Mouse (Mus musculus) mouse trophoblast stem cell (cell line): ENCODE results near the gene Lipt1.

Experiments
- in situ Hi-C, 2 experiments: fragments of 300-500 bp; cut with MseI, MboI; formaldehyde crosslinking; loops; 2 replicates in 1 of 2; 3 replicates in 1 of 2; pipeline ENCODE4 v1.15.1; 2025

The Lipt1 gene

DNA sequence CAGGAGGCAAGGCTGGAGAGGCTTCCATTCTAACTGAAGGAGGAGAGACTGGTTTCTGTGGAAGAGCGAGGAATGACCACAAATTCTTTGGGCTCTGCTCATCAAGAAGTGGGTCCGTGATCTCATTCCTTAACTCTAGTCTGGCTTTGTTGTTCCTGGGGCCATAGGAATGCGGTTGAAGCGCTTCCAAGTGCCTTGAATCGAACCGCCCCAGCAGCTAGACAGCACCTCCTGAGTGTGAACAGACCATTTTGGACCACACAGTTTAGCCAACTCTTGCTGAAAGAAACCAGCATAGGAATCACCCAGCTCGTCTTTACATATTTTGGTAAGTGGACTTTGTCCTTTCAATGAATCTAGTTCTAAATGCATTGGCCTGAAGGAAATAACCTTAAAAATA is at the start of gene Lipt1:
Lipt1 (plus strand) TSS at position 35 of the 400 bp plus-strand sequence.
- in situ Hi-C loops, result no loop called here

DNA sequence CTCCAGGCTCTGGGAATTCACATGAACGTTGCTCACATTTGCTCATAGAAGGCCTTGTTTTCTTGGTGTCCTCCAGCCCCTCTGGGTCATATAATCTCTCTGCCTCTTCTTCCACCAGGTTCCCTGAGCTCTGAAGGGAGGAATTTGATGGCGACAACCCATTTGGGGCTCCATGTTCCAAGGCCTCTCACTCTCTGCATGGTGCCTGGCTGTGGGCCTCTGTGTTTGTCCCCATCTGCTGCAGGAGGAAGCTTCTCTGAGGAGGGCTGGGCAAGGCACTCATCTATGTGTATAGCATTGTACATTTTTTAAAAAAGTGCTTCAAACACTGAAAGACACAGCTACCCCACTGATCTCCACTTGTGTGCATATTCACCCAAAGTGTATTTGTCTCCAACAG is 39.9 kb upstream of the Lipt1 start:
- in situ Hi-C loops, result no loop called here

DNA sequence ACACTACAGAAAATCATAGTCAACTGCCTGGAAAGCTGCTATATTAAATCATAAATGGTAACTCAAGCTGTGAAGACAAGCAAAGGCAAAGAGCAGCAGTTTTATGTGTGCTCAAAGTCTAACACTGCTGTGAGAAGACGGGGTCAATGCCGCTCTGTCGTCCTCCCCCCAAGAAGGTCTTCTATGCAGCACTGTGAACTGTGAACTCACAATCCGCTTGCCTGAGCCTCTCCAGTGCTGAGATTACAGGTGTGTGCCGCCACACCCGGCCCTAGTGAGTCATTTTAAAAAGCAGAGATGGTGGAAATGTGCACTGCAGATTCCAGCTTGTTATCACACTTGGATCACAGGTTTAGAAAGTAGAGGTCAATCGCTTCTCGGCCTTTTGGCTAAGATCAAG is 24.7 kb upstream of the Lipt1 start:
- in situ Hi-C loops, result no loop called here

DNA sequence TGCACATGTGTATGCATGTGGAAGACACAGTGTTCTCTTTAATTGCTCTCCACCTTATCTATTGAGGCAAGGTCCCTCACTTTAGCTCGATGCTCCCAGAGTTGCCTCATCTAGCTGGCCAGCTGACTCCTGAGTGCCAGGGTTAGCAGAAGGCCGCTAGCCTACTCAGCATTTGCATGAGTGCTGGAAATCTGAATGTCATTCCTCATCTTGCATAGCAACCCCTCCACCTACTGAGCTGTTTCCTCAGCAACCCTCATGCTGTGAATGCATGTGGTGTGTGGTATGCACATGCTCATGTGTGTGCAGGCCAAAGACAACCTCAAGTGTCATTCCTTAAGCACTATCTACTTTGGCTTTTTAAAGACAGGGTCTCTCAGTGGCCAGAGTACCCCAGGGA is 20.8 kb upstream of the Lipt1 start:
- in situ Hi-C loops, result no loop called here

DNA sequence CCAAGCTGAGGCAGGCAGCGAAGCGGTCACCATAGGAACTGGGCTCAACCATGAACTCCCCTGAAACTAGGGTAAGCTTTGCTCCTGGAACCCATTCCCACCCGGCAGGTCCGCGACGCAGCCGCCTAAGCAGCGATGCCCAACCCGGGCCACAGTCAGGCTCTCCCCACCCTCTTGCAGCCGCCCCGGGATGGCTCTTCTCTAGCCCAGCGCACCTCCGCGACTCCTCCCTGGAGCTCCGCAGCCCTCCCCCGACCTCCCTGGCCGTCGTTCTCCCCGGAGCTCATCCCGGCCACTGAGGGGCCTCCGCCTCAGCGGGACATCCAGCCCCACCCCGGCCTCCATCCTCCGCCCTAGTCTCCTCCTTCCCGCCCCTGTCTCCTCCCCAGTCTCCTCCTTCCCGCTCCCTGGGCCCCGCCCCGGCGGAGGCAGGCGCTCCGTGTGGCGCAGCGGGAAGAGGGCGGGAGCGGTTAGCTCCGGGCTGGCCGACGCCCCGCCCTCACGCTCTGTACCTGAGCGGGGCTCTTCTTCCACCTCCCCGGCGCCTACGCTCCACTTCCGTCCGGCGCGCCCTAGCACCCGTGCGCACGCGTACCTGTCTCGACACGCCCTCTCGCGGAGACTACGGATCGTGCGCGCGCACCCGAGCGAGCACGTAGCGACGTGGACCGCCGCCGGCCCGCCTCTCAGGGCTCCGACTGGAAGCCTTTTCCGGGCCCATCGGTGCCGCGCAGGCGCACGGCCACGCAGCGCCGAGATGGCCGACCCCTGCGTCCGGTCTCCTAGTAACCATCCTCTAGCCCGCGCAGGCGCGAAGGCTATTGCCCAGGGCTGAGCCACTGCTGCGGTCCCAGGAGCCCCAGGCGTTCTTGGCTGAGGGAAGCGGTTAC is 6.8 kb upstream of the Lipt1 start:
- in situ Hi-C loops, result loop anchor here (10.0 kb wide), 3 partner anchors 140 to 190 kb away; partner anchors contain the start of gene 2010300C02Rik (in 1 of the 2)

DNA sequence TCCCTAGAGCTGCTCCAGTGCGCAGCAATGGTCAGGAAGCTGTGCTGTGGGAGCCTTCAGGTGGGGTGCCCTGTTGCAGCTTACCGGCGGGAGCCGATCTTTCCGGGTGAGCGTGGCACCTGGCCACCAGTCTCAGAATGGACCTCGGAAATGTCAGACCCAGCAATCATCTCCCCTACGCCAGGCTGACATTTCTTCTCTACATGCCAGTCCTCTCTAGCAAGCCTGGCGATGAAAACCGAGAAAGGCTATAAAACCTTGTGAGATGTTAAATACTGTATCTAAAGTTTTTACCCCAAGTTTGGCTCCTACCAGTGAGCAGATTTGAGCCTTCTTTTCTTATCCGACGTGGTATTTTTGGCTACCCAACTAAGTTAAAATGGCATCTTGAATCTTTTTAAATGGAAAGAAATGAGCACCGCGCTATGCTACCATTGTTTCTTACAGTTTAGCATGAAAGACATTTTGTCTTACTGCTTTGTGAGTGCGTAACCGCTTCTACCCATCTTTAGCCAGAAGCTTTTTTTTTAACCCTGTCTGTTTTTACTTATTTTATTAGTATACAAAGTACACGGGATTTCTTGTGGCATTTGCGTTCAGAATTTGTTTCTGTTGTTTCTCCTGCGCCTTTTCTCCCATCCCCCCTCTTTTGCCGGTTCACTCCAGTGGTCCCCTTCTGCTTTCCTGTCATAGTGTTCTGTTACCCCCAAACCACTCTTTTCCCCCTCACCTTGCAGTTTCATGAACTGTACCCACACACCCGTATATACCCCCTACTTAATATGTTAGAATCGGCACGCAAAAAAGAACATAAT is 5.9 kb upstream of the Lipt1 start:
- in situ Hi-C loops, result loop anchor here (10.0 kb wide), 3 partner anchors 141 to 191 kb away; partner anchors contain the start of gene 2010300C02Rik (in 1 of the 2)

DNA sequence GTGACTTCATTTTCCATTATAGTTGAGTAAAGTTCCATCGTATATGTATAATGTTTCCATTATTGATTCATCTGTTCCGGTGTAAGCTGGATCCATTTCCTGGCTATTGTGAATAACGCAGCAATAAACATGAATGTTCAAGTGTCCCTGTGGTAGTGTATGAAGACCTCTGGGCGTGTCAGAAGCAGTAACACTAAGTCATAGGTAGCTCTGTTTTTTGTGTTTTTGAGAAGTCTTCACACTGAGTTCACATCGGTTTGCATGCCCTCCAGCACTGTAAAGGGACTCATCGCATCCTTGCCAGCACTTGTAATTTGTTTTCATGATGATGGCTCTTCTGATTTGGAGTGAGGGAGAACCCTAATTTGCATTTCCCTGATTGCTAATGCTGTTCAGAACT is 5.3 kb upstream of the Lipt1 start, which contains the start of gene Tsga10:
Tsga10 (minus strand) TSS at position 144 of the 400 bp plus-strand sequence.
- in situ Hi-C loops, result loop anchor here (10.0 kb wide), 3 partner anchors 141 to 191 kb away; partner anchors contain the start of gene 2010300C02Rik (in 1 of the 2)

DNA sequence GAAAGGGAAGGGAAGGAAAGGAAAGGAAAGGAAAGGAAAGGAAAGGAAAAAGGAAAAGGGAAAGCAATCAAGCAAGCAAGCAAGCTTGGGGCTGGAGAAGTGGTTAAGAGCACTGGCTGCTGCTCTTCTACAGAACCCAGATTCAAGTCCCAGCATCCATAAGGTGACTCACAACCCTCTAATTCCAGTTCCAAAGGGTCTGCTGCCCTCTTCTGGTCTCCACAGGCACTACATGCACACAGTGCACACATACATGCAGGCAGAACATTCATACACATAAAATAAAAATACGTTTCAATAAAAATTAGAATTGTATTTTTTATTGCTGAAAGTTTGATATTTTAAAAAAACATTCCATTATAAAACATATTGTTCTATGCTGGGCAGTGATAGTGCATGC is 4.5 kb upstream of the Lipt1 start:
- in situ Hi-C loops, result loop anchor here (10.0 kb wide), 3 partner anchors 142 to 192 kb away; partner anchors contain the start of gene 2010300C02Rik (in 1 of the 2)

DNA sequence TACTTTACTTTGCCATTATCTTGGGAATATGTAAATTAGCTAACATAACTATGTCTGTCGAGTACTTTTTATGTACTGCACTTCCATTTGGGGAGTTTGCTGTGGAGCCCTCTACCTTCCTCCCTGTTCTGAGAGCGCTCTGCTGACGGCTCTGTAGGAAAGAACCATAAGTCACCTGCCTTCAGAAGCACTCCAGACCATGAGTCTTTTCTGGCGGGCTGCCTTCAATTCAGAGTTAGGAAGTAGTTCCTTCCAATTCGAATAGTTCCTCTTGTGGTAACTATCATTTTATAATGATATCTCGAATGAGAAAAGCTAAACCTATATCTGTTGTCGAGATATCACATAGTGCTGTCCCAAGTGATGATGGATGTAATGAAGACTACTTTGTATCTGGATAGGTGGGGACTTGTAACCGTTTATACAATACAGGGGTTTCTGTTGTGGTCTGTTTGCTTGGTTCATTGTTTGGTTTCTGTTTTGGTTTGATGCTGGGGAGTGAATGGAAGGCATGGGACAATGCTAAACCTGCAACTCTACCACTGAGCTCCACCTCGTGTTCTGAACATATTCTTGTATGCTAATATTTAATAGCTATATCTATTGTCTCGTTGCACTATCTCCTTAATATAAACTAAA is 3.7 kb upstream of the Lipt1 start:
- in situ Hi-C loops, result loop anchor here (10.0 kb wide), 3 partner anchors 143 to 193 kb away; partner anchors contain the start of gene 2010300C02Rik (in 1 of the 2)

DNA sequence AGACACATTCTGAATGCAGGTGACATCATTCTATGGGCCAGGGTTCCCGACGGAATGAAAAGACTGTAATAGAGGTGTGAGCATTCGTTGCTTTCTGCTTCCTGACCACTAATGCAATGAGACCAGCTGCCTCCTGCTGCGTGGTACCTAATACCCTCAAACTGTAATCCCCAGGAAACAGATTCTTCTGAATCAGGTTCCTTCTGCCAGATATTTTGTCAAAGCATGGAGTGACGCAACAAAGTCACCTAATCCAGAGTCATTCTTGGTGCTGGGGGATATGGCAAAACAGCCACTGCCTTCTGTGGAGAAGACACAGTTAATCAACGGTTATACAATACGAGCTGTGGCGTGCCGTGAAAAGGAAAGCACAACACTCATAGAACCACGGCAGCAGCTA is 2.9 kb upstream of the Lipt1 start:
- in situ Hi-C loops, result loop anchor here (10.0 kb wide), 3 partner anchors 144 to 194 kb away; partner anchors contain the start of gene 2010300C02Rik (in 1 of the 2)

DNA sequence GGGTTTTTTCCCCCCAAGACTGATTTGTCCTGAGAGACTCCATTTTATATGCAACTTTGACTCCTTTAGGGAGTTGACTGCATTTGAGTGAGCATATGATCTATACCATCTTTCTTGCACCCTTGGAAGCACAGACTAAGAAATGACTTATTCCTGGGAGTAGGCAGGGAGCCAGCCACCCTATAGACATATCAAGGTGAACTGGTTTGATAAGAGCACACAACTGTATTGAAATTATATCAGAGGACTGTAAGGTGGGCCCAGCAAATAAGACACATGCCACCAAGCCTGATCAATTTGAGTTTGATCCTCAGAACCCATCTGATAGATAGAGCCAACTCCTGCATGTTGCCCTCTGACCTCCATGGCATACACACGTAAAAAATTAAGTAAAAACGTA is 2.2 kb upstream of the Lipt1 start:
- in situ Hi-C loops, result loop anchor here (10.0 kb wide), 3 partner anchors 145 to 195 kb away; partner anchors contain the start of gene 2010300C02Rik (in 1 of the 2)

DNA sequence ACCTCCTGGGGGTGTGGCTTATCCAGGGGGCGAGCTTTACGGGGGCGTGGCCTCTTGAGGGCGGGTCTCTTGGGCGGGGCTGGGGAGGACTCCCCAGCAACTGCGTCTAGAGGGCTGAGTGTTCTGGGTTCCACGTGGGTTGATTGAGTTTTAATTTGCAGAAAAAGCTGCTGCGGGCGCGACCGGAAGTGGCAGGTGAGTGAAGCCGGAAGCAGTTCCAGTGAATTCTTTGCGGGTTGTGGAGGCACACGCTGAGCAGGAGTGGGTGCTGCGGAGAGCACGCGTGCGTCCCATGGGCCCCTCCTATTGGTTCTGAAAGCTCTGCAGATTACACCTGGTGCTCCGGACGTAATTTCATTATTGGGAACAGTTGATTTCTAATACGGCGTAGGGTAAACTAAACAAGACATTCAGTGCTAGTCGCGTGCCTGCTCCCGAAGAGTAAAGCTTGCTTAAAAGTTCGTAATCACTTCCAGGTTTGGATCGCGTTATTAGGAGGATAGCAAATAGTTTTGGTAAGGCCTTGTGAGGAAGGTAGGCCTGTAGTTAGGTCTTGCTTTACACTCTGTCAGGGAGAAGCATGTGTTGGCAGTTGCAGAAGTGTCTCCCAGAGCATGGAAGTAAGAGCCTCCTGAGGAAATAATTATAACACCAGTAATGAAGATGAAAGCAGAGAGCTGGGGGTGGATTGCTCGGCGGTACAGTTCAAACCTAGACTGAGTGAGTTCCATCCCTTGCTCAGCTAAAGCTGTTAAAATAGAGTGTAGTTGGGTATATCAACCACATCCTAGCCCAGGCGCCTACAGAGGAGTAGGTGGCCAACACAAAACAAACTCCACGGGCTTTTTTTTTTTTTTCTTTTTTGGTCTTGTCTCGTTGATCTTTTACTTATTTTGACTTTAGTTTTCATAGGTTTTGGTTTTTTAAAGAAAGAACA is 861 bp downstream of the Lipt1 start:
- in situ Hi-C loops, result no loop called here

DNA sequence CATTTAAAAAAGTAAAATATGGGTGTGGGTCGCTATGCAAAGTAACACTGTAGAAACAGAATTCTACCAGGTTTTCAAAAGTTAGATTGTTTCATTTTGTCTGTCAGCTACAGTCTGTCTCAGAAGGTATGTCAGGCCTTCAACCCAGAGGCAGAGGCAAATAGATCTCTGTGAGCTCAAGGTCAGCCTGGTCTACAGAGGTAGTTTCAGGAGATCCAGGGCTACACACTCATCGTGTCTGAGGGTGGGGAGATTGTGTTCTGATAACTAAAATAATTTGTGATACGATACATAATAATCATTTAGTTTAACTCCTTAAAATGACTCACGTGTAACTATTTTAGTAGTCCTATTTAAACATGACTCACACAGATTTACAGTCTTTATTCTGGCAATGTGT is 1.6 kb downstream of the Lipt1 start:
- in situ Hi-C loops, result no loop called here

DNA sequence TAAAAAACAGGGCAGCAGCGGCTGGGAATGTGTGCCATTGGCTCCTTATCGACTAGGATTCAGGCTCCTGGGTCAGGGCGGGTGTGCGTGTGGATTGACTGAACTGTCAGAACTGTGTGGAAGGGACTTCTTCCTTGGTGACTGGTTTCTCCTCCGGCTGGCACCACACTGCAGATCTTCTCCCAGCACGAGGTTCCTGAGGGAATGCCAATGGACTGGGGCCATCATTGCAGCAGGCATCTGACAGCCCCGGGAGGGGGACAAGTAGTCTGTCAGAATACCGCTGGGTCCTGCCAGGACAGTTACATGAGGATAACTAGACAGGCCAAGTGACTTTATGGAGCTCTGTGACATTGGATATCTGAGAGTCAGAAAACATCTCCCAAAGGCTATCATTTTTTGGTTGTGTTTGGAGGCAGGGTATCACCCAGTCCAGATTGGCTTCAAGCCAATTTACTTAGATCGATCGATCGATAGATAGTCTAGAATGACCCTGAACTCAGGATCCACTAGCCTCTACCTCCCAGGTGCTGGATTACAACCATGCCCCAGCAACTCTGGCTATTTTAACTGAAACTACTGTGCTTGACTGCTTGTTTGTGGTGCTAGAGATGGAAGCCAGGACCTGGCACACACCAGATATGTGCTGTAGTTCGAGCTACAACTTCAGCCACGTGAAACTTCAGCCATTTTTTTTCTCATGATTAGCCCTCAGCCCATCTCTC is 6.4 kb downstream of the Lipt1 start:
- in situ Hi-C loops, result no loop called here

DNA sequence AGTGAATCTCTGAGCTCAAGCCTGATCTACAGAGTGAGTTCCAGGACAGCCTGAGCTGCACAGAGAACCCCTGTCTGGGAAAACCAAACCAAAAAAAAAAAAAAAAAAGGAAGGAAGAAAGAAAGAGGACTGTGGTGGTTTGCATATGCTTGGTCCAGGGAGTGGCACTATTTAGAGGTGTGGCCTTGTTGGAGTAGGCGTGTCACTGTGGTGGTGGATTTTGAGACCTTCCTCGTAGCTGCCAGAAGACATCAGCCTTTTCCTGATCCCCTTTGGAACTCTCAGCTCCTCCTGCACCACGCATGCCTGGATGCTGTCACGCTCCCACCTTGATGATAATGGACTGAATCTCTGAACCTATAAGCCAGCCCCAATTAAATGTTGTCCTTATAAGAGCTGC is 11.9 kb downstream of the Lipt1 start:
- in situ Hi-C loops, result no loop called here

DNA sequence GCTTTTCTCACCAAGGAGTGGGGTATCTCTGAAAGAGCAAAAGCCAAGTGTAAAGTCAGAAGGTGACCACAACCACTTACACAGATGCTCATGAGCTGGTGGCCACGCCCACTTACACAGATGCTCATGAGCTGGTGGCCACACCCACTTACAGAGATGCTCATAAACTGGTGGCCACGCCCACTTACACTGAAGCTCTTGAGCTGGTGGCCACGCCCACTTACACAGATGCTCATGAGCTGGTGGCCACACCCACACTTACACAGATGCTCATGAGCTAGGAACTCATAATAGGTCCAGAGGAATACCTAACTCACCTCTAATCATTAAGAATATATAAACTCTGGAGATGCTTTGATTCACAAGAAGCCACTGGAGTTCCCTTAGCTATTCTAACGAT is 12.9 kb downstream of the Lipt1 start:
- in situ Hi-C loops, result no loop called here

DNA sequence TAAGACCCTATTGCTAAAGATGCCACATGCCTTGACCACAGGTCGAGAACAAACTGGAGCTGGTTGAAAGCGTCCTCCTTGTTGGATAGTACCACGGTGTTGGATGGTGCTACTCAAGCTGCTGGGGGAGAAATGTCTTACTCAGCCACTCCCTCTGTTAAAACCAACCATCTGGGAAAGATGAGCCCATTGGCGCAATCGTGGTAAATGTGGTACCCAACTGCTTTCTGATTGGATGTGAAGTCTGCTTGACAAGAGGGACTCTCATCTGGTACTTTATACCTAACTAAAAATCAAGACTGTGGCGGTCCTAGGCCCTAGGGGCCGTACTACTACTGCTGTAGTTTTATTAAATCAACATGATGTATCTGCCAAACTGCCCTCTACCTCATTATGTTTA is 17.7 kb downstream of the Lipt1 start:
- in situ Hi-C loops, result no loop called here

DNA sequence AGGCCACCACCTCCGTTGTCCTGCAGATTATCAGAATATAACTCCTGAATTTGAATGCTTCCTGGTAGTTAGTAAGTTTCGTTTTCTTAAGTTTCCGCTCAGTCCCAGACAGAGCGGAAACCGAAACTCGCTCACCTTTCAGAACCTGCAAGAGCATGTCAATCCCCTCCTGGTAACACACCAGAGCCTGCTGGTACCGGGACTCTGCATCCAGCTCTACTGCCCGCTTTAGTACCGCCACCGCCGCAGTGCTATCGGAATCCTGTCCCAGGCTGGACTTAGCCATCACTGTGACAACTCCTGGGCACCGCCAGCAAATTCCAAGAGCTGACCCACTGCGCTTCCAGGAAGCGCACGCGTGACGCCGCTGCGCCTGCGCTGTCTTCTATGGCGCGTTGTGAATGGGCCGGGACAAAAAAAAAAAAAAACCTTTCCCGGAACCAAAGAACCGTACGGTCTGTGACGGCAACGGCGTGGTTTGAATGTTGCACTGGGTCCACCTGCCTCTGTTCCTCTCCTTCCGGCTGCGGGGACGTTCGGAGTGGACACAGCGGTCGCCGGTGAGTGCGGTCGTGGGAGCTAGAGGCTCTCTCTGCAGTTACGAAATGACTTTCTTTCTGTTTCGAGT is 18.6 kb downstream of the Lipt1 start, which contains the start of the genes Mitd1 and Mrpl30:
Mitd1 (minus strand) TSS at position 387 of the 628 bp plus-strand sequence.
Mrpl30 (plus strand) TSS at position 453 of the 628 bp plus-strand sequence.
- in situ Hi-C loops, result no loop called here

DNA sequence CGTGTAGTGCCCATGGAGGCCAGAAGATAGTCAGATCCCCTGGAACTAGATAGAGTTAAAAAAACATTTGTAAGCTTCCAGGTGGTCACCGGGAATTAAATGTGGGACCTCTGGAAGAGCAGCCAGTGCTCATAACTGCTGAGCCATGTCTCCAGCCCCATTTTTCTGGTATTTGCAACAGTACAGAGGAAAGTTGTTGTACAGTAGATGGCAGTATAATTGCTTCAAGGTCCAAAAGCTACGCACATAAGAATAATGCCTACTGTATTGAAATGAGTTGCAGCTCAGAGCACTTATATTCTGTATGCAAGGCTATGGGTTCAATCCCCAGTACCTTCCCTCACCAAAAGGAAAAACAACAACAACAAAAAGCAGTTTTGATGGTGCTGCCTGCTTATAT is 19.9 kb downstream of the Lipt1 start:
- in situ Hi-C loops, result no loop called here
